8 mouse cellular contexts compared by ENCODE assay signal in the genomic region with DNA sequence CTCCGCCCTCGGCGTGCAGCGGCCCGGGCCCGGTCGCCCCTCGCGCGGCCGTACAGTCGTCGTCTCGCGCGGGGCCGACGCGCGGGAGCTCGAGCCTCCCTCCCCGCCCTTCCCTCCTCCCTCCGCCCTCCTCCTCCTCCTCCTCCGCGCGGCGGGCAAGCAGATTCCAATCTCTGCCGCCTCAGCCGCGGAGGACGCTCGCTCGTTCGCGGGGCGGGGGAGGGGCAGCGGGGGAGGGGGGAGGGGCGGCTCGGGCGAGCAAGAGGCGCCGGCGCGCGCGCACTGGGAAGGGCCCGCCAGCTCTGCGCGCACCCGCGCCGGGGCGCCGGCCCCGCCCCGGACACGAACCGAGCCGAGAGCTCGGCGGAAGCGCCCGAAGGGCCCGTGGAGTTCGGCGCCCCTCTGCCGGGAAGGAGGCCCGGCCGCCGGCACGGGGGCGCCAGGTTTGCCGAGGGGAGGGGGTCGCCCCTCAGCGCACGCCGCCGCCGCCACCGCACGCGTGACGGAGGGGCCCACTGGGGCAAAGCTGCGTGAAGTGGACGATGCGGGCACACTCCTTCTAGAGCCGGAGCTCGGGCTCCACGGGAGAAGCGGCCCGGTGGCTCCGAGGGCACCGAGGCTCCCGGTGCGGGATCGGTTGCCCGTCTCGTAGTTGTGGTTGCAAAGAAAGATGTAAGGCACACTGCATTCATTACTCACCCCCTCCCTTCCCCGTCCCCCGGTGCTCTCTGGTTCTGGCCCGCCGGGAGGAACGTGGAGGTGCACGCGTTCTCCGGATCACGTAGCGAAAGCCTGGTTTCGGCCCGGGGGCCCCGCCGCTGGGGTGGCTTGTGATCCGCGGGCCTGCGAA. TPM values are rescaled to one million over a fixed set of nuclear protein-coding genes. Genes with fewer than 3 reads are reported as not detected.
DNase-seq lines count a peak whose midpoint lies in the region; ATAC-seq lines count a peak whose summit lies in the region.

No protein-coding gene starts in this region.

- H3K36me3 ChIP-seq in hindbrain, embryonic 14.5 days (replicated peaks; ENCODE audit: control insufficient read depth, insufficient read depth): no peaks in the 10 kb centered on the region

- peak overlapping the region; percentile 96 for H3K4me3 ChIP-seq in hindbrain, embryonic 14.5 days (replicated peaks; ENCODE audit: low read length)

- no peaks in the 10 kb centered on the region for H3K9me3 ChIP-seq in hindbrain, embryonic 14.5 days (ENCODE audit: control insufficient read depth, low read length)

- peak overlapping the region; percentile 88 for H3K9ac ChIP-seq in hindbrain, embryonic 14.5 days

- DNase-seq in NIH3T3 (ENCODE audit: low read depth): peak; percentile 93
- DNase-seq in cerebellum, postnatal 10 days: peak; percentile 93 to 96
- peak; percentile 79 to 87 for DNase-seq in frontal cortex, postnatal 36 days (ENCODE audit: low spot score in 2 of 2)
- peak; percentile 95 for DNase-seq in hindbrain, embryonic 14.5 days (ENCODE audit: low spot score)
- DNase-seq in layer of hippocampus, postnatal 36 days: peak; percentile 89 to 90
- DNase-seq in lung, postnatal 14 days: peak; percentile 84
- DNase-seq in retina, embryonic 14.5 days (ENCODE audit: low spot score): peak; percentile 94
- peak; percentile 92 for DNase-seq in thymus, postnatal 4 days

- peak overlapping the region; percentile 74 for H3K4me2 ChIP-seq in hindbrain, embryonic 14.5 days (replicated peaks)

- H3K27me3 ChIP-seq in hindbrain, embryonic 14.5 days (ENCODE audit: control insufficient read depth, insufficient read depth, low read length): no peaks in the 10 kb centered on the region

- peak overlapping the region; percentile 97 for H3K27ac ChIP-seq in hindbrain, embryonic 14.5 days

- ATAC-seq in hindbrain, embryonic 14.5 days (ENCODE audit: low FRiP score): peak; percentile 93

- H3K4me1 ChIP-seq in hindbrain, embryonic 14.5 days (replicated peaks; ENCODE audit: control insufficient read depth, insufficient read depth, low read length): peaks cover 27% of the 10 kb centered on the region

- WGBS in hindbrain, embryonic 14.5 days: under 1% methylated on average over 78 of the region's 115 CpGs

RNA-seq across cellular contexts. Expression of gene Bmpr1a, which starts 0.4 kb away (rescaled TPM):
- polyA plus RNA-seq in hindbrain, embryonic 14.5 days (2014; fragmentation: Nextera tagmentation; extraction: Ambion mirVana): 25.7 and 26.3 TPM in 2 replicates
- total RNA-seq in layer of hippocampus, postnatal 36 days (2021): 10 to 100 TPM; 40.2 to 40.7 TPM

RNA-seq across cellular contexts. Expression of gene 9230112D13Rik, which starts 19.9 kb away (rescaled TPM):
- polyA plus RNA-seq in hindbrain, embryonic 14.5 days (2014; fragmentation: Nextera tagmentation; extraction: Ambion mirVana): not detected in 2 replicates
- total RNA-seq in layer of hippocampus, postnatal 36 days (2021): not detected

Comparison
In these comparisons a context has a peak if more than half of its experiments do, and no peak if none do; other contexts are left out.
1. Peak in every context shown above with its lines: DNase-seq, ATAC-seq, H3K4me3 ChIP-seq and H3K27ac ChIP-seq.